8 mouse cellular contexts compared by ENCODE assay signal in the genomic region with DNA sequence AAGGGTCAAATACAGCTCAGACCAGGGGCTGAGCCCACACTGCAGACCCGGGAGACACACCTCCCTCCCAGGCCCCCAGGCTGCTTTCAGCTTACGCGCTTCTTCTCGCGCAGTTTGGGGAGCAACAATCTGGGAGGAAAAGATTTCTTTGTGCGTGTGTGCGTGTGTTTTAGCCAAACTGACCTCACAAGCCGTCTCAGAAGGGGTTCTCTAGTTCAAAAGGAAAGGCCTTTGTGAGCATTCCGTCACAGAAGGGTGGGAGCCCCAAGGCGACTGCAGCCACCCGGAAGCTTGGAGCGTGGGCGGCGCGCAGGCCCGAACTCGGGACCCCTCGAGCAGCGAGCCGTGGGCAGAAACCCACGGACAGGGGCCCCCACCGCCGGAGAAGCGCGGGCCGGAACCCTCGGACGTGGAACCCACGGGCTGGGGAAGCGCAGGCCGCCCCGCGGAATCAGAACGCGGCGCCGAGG. TPM values are rescaled to one million over a fixed set of nuclear protein-coding genes. Genes with fewer than 3 reads are reported as not detected.
A peak's percentile ranks its signal among the peaks of the same experiment; 100 is the strongest.
DNase-seq lines count a peak whose midpoint lies in the region; ATAC-seq lines count a peak whose summit lies in the region.

No protein-coding gene starts in this region.

- no peaks in the 10 kb centered on the region for H3K27me3 ChIP-seq in forebrain, embryonic 13.5 days
- H3K27me3 ChIP-seq in kidney, embryonic 16.5 days (ENCODE audit: insufficient read depth, low read length), result no peaks in the 10 kb centered on the region

- peak overlapping the region; percentile 78 for H3K27ac ChIP-seq in forebrain, embryonic 13.5 days
- peak overlapping the region; percentile 88 for H3K27ac ChIP-seq in kidney, embryonic 16.5 days (ENCODE audit: low read length)
- H3K27ac ChIP-seq in macrophage, result peak overlapping the region; percentile 55

- H3K4me3 ChIP-seq in forebrain, embryonic 13.5 days, result peak overlapping the region; percentile 87
- peak overlapping the region; percentile 91 for H3K4me3 ChIP-seq in kidney, embryonic 16.5 days (ENCODE audit: low read length)
- peak overlapping the region; percentile 84 for H3K4me3 ChIP-seq in macrophage (ENCODE audit: inconsistent target)

- peaks cover 16% of the 10 kb centered on the region for H3K4me1 ChIP-seq in forebrain, embryonic 13.5 days
- H3K4me1 ChIP-seq in kidney, embryonic 16.5 days (ENCODE audit: insufficient read depth, low read length), result peaks cover 11% of the 10 kb centered on the region

- H3K9me3 ChIP-seq in forebrain, embryonic 13.5 days (replicated peaks), result no peaks in the 10 kb centered on the region
- no peaks in the 10 kb centered on the region for H3K9me3 ChIP-seq in kidney, embryonic 16.5 days (ENCODE audit: low read length)

- DNase-seq in adrenal gland, adult 8-10 months, result peak; percentile 31
- no peak for DNase-seq in adrenal gland, postnatal 10 days
- DNase-seq in right cerebral cortex, adult 2 months (ENCODE audit: low spot score in 2 of 2), result peak; percentile 35 to 53
- DNase-seq in right cerebral cortex, postnatal 4 days, result no peak
- DNase-seq in testis, postnatal 10 days (ENCODE audit: low spot score), result peak; percentile 60

- H3K9ac ChIP-seq in forebrain, embryonic 13.5 days, result peak overlapping the region; percentile 91
- H3K9ac ChIP-seq in kidney, embryonic 16.5 days (replicated peaks; ENCODE audit: low read length), result peak overlapping the region; percentile 97

- under 1% methylated on average over 36 of the region's 37 CpGs for WGBS in forebrain, embryonic 13.5 days
- WGBS in kidney, embryonic 16.5 days, result under 1% methylated on average over 33 of the region's 37 CpGs
- WGBS in macrophage (ENCODE audit: missing documents), result under 1% methylated on average over 37 of the region's 37 CpGs

- no peaks in the 10 kb centered on the region for H3K36me3 ChIP-seq in forebrain, embryonic 13.5 days (ENCODE audit: poor library complexity, severe bottlenecking)
- no peaks in the 10 kb centered on the region for H3K36me3 ChIP-seq in kidney, embryonic 16.5 days (ENCODE audit: insufficient read depth, low read length)
- no peaks in the 10 kb centered on the region for H3K36me3 ChIP-seq in macrophage (ENCODE audit: inconsistent target)

- peak overlapping the region; percentile 67 for H3K4me2 ChIP-seq in forebrain, embryonic 13.5 days
- peak overlapping the region; percentile 67 for H3K4me2 ChIP-seq in kidney, embryonic 16.5 days (replicated peaks; ENCODE audit: low read depth, low read length)

- ATAC-seq in forebrain, embryonic 13.5 days, result peak; percentile 20
- ATAC-seq in kidney, embryonic 16.5 days (ENCODE audit: low FRiP score, low TSS enrichment), result peak; percentile 41

- peaks cover 51% of the 10 kb centered on the region for H3K79me2 ChIP-seq in macrophage (ENCODE audit: inconsistent target)

RNA-seq across cellular contexts. Expression of gene Zdhhc20, which starts 0.5 kb away (rescaled TPM):
- total RNA-seq in adrenal gland, adult 8-10 months (2022), result 10 to 100 TPM; 43.3 to 60.0 (median 49.9) TPM
- 10 to 100 TPM; 33.3 to 40.0 TPM for total RNA-seq in adrenal gland, postnatal 10 days (2021)
- 54.2 and 55.1 TPM in 2 replicates for polyA plus RNA-seq in forebrain, embryonic 13.5 days (2015; fragmentation: Nextera tagmentation; extraction: Ambion mirVana)
- 64.9 and 67.9 TPM in 2 replicates for polyA plus RNA-seq in kidney, embryonic 16.5 days (2015; fragmentation: Nextera tagmentation; extraction: Ambion mirVana)
- total RNA-seq in macrophage (2018; cell fraction: chromatin; rRNA removed), result 100 to 1,000 TPM in 13 of 26 experiments, 10 to 100 TPM in 13; 67.0 to 185 (median 97.9) TPM
- 10 to 100 TPM; 29.4 to 83.0 (median 50.6) TPM for total RNA-seq in macrophage (2018; cell fraction: cytosol; rRNA removed)
- 100 to 1,000 TPM in 13 of 26 experiments, 10 to 100 TPM in 13; 56.0 to 222 (median 100) TPM for total RNA-seq in macrophage (2018; cell fraction: nucleus; rRNA removed)
- polyA plus RNA-seq in macrophage (2018), result 45.6 to 74.7 TPM (median 57.4 TPM) in 3 replicates

Comparison
In these comparisons a context has a peak if more than half of its experiments do, and no peak if none do; other contexts are left out.
1. DNase-seq: peak in adrenal gland, adult 8-10 months (single experiment), right cerebral cortex, adult 2 months (2 of 2) and testis, postnatal 10 days (single experiment); none in adrenal gland, postnatal 10 days (single experiment) and right cerebral cortex, postnatal 4 days (single experiment).
2. Peak in every context shown above with its lines, with median percentiles within 50 percentile points of each other: H3K27ac ChIP-seq and H3K4me3 ChIP-seq.